18 mouse cellular contexts compared by ENCODE assay signal in genomic region chr15:69588084-69588483, GRCm38 (mm10).
A peak's percentile ranks its signal among the peaks of the same experiment; 100 is the strongest.
DNase-seq lines count a peak whose midpoint lies in the region; ATAC-seq lines count a peak whose summit lies in the region.
"Had no signal": no experiment of that assay in that cellular context is flagged by ENCODE, and none has a peak within 500 bp of the region (broad histone marks: within the 10 kb centered on the region; RNA-seq: fewer than 3 reads in every experiment).

No protein-coding gene starts in this region.

- no peaks in the 10 kb centered on the region for H3K27me3 ChIP-seq in forebrain, embryonic 13.5 days
- H3K27me3 ChIP-seq in forebrain, embryonic 12.5 days, result no peaks in the 10 kb centered on the region
- no peaks in the 10 kb centered on the region for H3K27me3 ChIP-seq in neural tube, embryonic 13.5 days
- H3K27me3 ChIP-seq in midbrain, embryonic 12.5 days, result peaks cover 8% of the 10 kb centered on the region; the same call in 1 of the 2 replicates
- H3K27me3 ChIP-seq: embryonic facial prominence, embryonic 13.5 days had no signal

- no peak overlapping the region for H3K27ac ChIP-seq in forebrain, embryonic 13.5 days
- H3K27ac ChIP-seq in forebrain, embryonic 12.5 days, result no peak overlapping the region
- H3K27ac ChIP-seq in neural tube, embryonic 13.5 days (replicated peaks), result no peak overlapping the region
- H3K27ac ChIP-seq in midbrain, embryonic 12.5 days (replicated peaks), result no peak overlapping the region
- H3K27ac ChIP-seq: embryonic facial prominence, embryonic 13.5 days had no signal

- H3K9me3 ChIP-seq in forebrain, embryonic 13.5 days (replicated peaks), result no peaks in the 10 kb centered on the region
- no peaks in the 10 kb centered on the region for H3K9me3 ChIP-seq in forebrain, embryonic 12.5 days
- H3K9me3 ChIP-seq in neural tube, embryonic 13.5 days, result no peaks in the 10 kb centered on the region
- H3K9me3 ChIP-seq in midbrain, embryonic 12.5 days, result no peaks in the 10 kb centered on the region
- H3K9me3 ChIP-seq: embryonic facial prominence, embryonic 13.5 days had no signal

- no peak overlapping the region for H3K4me3 ChIP-seq in forebrain, embryonic 13.5 days
- no peak overlapping the region for H3K4me3 ChIP-seq in forebrain, embryonic 12.5 days (replicated peaks)
- H3K4me3 ChIP-seq in neural tube, embryonic 13.5 days, result no peak overlapping the region
- no peak overlapping the region for H3K4me3 ChIP-seq in midbrain, embryonic 12.5 days
- H3K4me3 ChIP-seq: embryonic facial prominence, embryonic 13.5 days had no signal

- no peak for DNase-seq in neural tube, embryonic 10.5 days (ENCODE audit: extremely low spot score, low spot score)
- DNase-seq in frontal cortex, postnatal 25 days (ENCODE audit: low spot score in 2 of 2), result no peak
- DNase-seq in urinary bladder, postnatal 4 days (ENCODE audit: low spot score in 2 of 2), result no peak
- DNase-seq: cerebellum, adult 8-10 months; gastrocnemius, postnatal 36 days; heart, postnatal 4 days; kidney, adult 11 months; lung, adult 18-20 months; lung, postnatal 4 days; thymus, postnatal 36 days had no signal

- H3K4me2 ChIP-seq in forebrain, embryonic 13.5 days, result no peak overlapping the region
- H3K4me2 ChIP-seq in forebrain, embryonic 12.5 days, result no peak overlapping the region
- no peak overlapping the region for H3K4me2 ChIP-seq in neural tube, embryonic 13.5 days
- H3K4me2 ChIP-seq in midbrain, embryonic 12.5 days (replicated peaks), result no peak overlapping the region
- H3K4me2 ChIP-seq: embryonic facial prominence, embryonic 13.5 days; heart, embryonic 11.5 days had no signal

- H3K4me1 ChIP-seq in forebrain, embryonic 13.5 days, result peaks cover 7% of the 10 kb centered on the region
- peaks cover 9% of the 10 kb centered on the region; the same call in 1 of the 2 replicates for H3K4me1 ChIP-seq in forebrain, embryonic 12.5 days
- peaks cover 8% of the 10 kb centered on the region; the same call in 1 of the 2 replicates for H3K4me1 ChIP-seq in neural tube, embryonic 13.5 days (replicated peaks)
- H3K4me1 ChIP-seq in midbrain, embryonic 12.5 days, result peaks cover 7% of the 10 kb centered on the region; the same call in 1 of the 2 replicates
- H3K4me1 ChIP-seq: embryonic facial prominence, embryonic 13.5 days had no signal

- 16% methylated on average over 5 of the region's 5 CpGs for WGBS in forebrain, embryonic 13.5 days
- 18% methylated on average over 5 of the region's 5 CpGs for WGBS in forebrain, embryonic 12.5 days
- 33% methylated on average over 5 of the region's 5 CpGs for WGBS in neural tube, embryonic 13.5 days
- WGBS in midbrain, embryonic 12.5 days, result 13% methylated on average over 5 of the region's 5 CpGs

- 0 out of 2 replicates have a peak, but pooled peaks have one; percentile 26 for ATAC-seq in forebrain, embryonic 13.5 days
- ATAC-seq in forebrain, embryonic 12.5 days (ENCODE audit: low FRiP score), result no peak
- ATAC-seq in neural tube, embryonic 13.5 days (ENCODE audit: low read depth), result peak; percentile 47; the same call in 1 of the 2 replicates
- peak; percentile 55; the same call in 1 of the 2 replicates for ATAC-seq in midbrain, embryonic 12.5 days (ENCODE audit: low FRiP score, low read depth)
- ATAC-seq: forebrain, embryonic 16.5 days had no signal

- no peaks in the 10 kb centered on the region for H3K36me3 ChIP-seq in forebrain, embryonic 13.5 days (ENCODE audit: poor library complexity, severe bottlenecking)
- H3K36me3 ChIP-seq in forebrain, embryonic 12.5 days (replicated peaks), result no peaks in the 10 kb centered on the region
- H3K36me3 ChIP-seq in neural tube, embryonic 13.5 days, result no peaks in the 10 kb centered on the region
- no peaks in the 10 kb centered on the region for H3K36me3 ChIP-seq in midbrain, embryonic 12.5 days
- H3K36me3 ChIP-seq: embryonic facial prominence, embryonic 13.5 days; G1E had no signal

- no peak overlapping the region for H3K9ac ChIP-seq in forebrain, embryonic 13.5 days
- no peak overlapping the region for H3K9ac ChIP-seq in forebrain, embryonic 12.5 days
- H3K9ac ChIP-seq in neural tube, embryonic 13.5 days, result no peak overlapping the region
- no peak overlapping the region for H3K9ac ChIP-seq in midbrain, embryonic 12.5 days (replicated peaks)
- H3K9ac ChIP-seq: embryonic facial prominence, embryonic 13.5 days had no signal
